Mouse (Mus musculus) intestine, embryonic 14.5 days (tissue): ENCODE results near the gene Sox2. TPM values are rescaled to one million over a fixed set of nuclear protein-coding genes. Genes with fewer than 3 reads are reported as not detected.

Experiments used
- ATAC-seq: fragments of 200-750 bp; cut with Nextera tagmentation; replicated peaks from 2 replicates; pipeline ENCODE4 v1.8.0; 2017; ENCODE audit warnings: low read depth, moderate number of reproducible peaks, moderate TSS enrichment, moderate library complexity; ENCODE audit not compliant: low FRiP score, low TSS enrichment
- DNase-seq: peaks from one replicate; pipeline ENCODE4 v3.0.0-alpha.2; 2018; ENCODE audit warnings: low spot score
- H3K27ac ChIP-seq: fragments of 300-500 bp; sonication (generic); 2 replicates; pipeline ENCODE4 v1.5.1; 2014; ENCODE audit warnings: low read depth, mild to moderate bottlenecking, control low read depth
- H3K27me3 ChIP-seq: fragments of 300-500 bp; sonication (generic); replicated peaks from 2 replicates; pipeline ENCODE4 v1.6.1; 2014; ENCODE audit warnings: low read length, control low read depth; ENCODE audit not compliant: control insufficient read depth, insufficient read depth
- H3K36me3 ChIP-seq: fragments of 300-500 bp; sonication (generic); 2 replicates; pipeline ENCODE4 v1.6.1; 2014; ENCODE audit warnings: low read length, control low read depth; ENCODE audit not compliant: control insufficient read depth, insufficient read depth
- H3K4me1 ChIP-seq: fragments of 300-500 bp; sonication (generic); replicated peaks from 2 replicates; pipeline ENCODE4 v1.6.1; 2014; ENCODE audit warnings: low read length, control low read depth, mixed read lengths; ENCODE audit not compliant: control insufficient read depth, insufficient read depth
- H3K4me2 ChIP-seq: fragments of 300-500 bp; sonication (generic); 2 replicates; pipeline ENCODE4 v1.6.1; 2014; ENCODE audit warnings: low read length
- H3K4me3 ChIP-seq: fragments of 300-500 bp; sonication (generic); 2 replicates; pipeline ENCODE4 v1.5.1; 2014; ENCODE audit warnings: low read depth, low read length, control low read depth, mixed read lengths
- H3K9ac ChIP-seq: fragments of 300-500 bp; sonication (generic); 2 replicates; pipeline ENCODE4 v1.6.1; 2014; ENCODE audit warnings: mild to moderate bottlenecking, low read length
- H3K9me3 ChIP-seq: fragments of 300-500 bp; sonication (generic); 2 replicates; pipeline ENCODE4 v1.6.1; 2016; ENCODE audit warnings: low read length, control low read depth; ENCODE audit not compliant: control insufficient read depth
- WGBS: fragments of 180-500 bp; shearing (Covaris S2); extraction: QIAGEN DNeasy Blood & Tissue Kit; methylation state at CpG from one replicate; pipeline ENCODE4 v1.1.7; 2014; 5-methylcytosine and 5-hydroxymethylcytosine counted together
- polyA plus RNA-seq: library from polyadenylated mRNA; unstranded; fragments of >200 nt; fragmentation: Nextera tagmentation; extraction: Ambion mirVana; gene quantifications from 2 replicates; pipeline ENCODE4 v1.2.1, GENCODE M21; 2014

Gene Sox2
- polyA plus RNA-seq, 1 experiment from 2014 or later = 0.61 TPM

GRCm38 (mm10) chr3:34655311-34656075, 5.3 kb downstream of the Sox2 start:
- H3K4me3 ChIP-seq = no peak overlapping the region

DNA sequence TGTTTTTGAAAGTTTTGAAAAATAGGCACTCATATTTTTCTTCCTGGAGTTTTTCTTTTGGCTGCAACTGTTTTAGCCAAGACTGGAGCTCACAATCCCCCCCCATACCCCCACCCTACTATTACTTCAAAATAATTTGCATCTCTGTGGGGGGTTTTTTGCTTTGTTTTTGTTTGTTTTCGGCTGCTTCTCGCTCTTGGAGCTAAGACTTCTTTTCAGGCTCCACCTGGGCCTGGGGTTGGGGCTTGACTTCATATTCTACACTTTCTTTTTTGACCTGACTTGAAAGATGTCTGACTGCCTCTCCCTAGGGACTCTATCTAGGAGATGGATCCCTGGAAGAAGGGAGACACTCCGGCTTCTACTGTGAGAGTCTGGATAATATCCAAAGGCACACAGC, 5.9 kb downstream of the Sox2 start:
- Histone ChIP-seq H3K4me1 (no peaks in the 10 kb centered on the region), H3K4me3 (no peak overlapping the region), H3K9ac (no peak overlapping the region), H3K36me3 (no peaks in the 10 kb centered on the region), H3K9me3 (no peaks in the 10 kb centered on the region), H3K27ac (no peak overlapping the region), H3K27me3 (peaks cover 98% of the 10 kb centered on the region), H3K4me2 (no peak overlapping the region)
- 4% methylated on average over 3 of the region's 3 CpGs for WGBS
- no peak for ATAC-seq
- no peak for DNase-seq

More at GRCm38 (mm10) chr3:34655311-34656075, 5.3 kb downstream of the Sox2 start:
- no peaks in the 10 kb centered on the region for H3K36me3 ChIP-seq
- no peak overlapping the region for H3K9ac ChIP-seq
- 12% methylated on average over 11 of the region's 11 CpGs for WGBS
- H3K27ac ChIP-seq = no peak overlapping the region
- ATAC-seq (no peak), DNase-seq (no peak)
- peaks cover 98% of the 10 kb centered on the region for H3K27me3 ChIP-seq
- H3K4me1 ChIP-seq = no peaks in the 10 kb centered on the region
- H3K9me3 ChIP-seq = no peaks in the 10 kb centered on the region
- no peak overlapping the region for H3K4me2 ChIP-seq

- Histone ChIP-seq H3K27me3 (peaks cover 99% of the 10 kb centered on the region), H3K9ac (no peak overlapping the region), H3K9me3 (no peaks in the 10 kb centered on the region), H3K36me3 (no peaks in the 10 kb centered on the region), H3K4me1 (no peaks in the 10 kb centered on the region), H3K27ac (no peak overlapping the region), H3K4me3 (no peak overlapping the region), H3K4me2 (no peak overlapping the region)
- WGBS = 5% methylated on average over 23 of the region's 23 CpGs
- DNase-seq = no peak
- ATAC-seq = no peak
These were observed 6.9 kb downstream of the Sox2 start for GRCm38 (mm10) chr3:34656813-34657700.

DNA sequence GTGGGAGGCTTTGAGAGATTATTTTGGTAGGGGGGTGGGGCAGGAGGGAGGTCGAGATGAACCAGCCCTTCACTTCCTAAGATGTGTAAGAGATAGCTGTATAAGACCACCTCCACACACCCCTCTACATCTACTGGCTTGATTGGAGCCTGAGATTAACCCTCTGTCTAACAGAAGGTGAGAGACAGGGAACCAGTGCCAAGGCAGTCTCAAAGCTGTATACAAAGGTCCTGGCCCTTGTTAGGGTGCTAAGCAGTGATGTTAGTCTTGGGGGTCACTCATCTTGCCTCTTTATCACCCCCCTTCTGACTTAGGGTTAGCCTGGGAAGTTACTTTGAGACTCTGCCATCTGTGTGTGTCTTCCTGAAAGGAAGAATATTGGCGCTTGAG, 7.5 kb downstream of the Sox2 start:
- H3K9me3 ChIP-seq = no peaks in the 10 kb centered on the region
- no peak overlapping the region for H3K27ac ChIP-seq
- H3K9ac ChIP-seq = no peak overlapping the region
- peaks cover 100% of the 10 kb centered on the region for H3K27me3 ChIP-seq
- ATAC-seq = no peak
- no peak overlapping the region for H3K4me3 ChIP-seq
- no peak overlapping the region for H3K4me2 ChIP-seq
- WGBS = 26% methylated on average over 2 of the region's 2 CpGs
- DNase-seq = no peak
- H3K4me1 ChIP-seq = no peaks in the 10 kb centered on the region
- H3K36me3 ChIP-seq = no peaks in the 10 kb centered on the region

DNA sequence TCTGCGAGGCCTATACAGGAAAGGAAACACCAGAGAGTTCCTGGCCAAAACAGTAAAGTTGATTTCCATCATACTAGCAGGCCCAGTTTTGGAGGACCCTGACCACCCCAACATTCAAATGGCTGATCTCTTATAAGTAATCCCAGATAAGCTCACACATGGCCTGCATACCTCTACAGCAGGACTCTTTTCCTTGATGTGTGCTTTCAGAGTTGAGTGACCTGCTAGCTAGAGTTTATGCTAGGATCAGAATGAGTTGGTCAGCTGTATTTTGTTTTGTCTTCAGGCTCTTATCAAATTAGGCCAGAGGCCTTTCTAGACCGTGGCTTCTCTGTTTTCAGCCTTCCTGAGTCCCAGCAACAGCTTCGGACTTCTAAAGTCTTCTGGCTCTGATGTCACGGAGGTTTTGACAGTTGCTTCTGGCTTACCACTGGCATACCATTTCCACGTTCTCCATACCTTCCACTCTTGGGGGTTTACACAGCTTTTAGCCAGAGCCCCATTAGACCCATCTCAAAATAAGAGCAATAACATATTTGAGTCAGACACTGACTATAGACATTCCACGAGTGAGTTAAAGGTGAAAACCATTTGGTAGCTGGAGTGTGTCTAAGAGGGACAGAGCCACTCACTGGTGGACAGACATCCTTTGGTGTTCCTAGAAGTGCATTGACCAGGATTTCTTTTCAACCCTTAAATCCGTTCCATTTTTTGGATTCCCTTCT, 8.2 kb downstream of the Sox2 start:
- Histone ChIP-seq H3K27me3 (peaks cover 100% of the 10 kb centered on the region), H3K27ac (no peak overlapping the region), H3K4me2 (no peak overlapping the region), H3K9me3 (no peaks in the 10 kb centered on the region), H3K36me3 (no peaks in the 10 kb centered on the region), H3K4me3 (no peak overlapping the region), H3K4me1 (no peaks in the 10 kb centered on the region), H3K9ac (no peak overlapping the region)
- DNase-seq (no peak), ATAC-seq (no peak)
- WGBS = 48% methylated on average over 7 of the region's 7 CpGs

- Histone ChIP-seq H3K27me3 (peaks cover 100% of the 10 kb centered on the region), H3K4me1 (no peaks in the 10 kb centered on the region), H3K36me3 (no peaks in the 10 kb centered on the region), H3K9me3 (no peaks in the 10 kb centered on the region), H3K9ac (no peak overlapping the region), H3K27ac (no peak overlapping the region), H3K4me2 (no peak overlapping the region), H3K4me3 (no peak overlapping the region)
- DNase-seq (no peak), ATAC-seq (no peak)
- 53% methylated on average over 8 of the region's 8 CpGs for WGBS
These were observed 8.8 kb downstream of the Sox2 start for GRCm38 (mm10) chr3:34658966-34659535.

- Histone ChIP-seq H3K4me1 (no peaks in the 10 kb centered on the region), H3K36me3 (no peaks in the 10 kb centered on the region), H3K27me3 (peaks cover 100% of the 10 kb centered on the region), H3K9me3 (no peaks in the 10 kb centered on the region), H3K4me2 (no peak overlapping the region), H3K9ac (no peak overlapping the region), H3K27ac (no peak overlapping the region), H3K4me3 (no peak overlapping the region)
- 7% methylated on average over 6 of the region's 6 CpGs for WGBS
- DNase-seq (no peak), ATAC-seq (no peak)
These were observed 9.7 kb downstream of the Sox2 start for GRCm38 (mm10) chr3:34659861-34660260.

DNA sequence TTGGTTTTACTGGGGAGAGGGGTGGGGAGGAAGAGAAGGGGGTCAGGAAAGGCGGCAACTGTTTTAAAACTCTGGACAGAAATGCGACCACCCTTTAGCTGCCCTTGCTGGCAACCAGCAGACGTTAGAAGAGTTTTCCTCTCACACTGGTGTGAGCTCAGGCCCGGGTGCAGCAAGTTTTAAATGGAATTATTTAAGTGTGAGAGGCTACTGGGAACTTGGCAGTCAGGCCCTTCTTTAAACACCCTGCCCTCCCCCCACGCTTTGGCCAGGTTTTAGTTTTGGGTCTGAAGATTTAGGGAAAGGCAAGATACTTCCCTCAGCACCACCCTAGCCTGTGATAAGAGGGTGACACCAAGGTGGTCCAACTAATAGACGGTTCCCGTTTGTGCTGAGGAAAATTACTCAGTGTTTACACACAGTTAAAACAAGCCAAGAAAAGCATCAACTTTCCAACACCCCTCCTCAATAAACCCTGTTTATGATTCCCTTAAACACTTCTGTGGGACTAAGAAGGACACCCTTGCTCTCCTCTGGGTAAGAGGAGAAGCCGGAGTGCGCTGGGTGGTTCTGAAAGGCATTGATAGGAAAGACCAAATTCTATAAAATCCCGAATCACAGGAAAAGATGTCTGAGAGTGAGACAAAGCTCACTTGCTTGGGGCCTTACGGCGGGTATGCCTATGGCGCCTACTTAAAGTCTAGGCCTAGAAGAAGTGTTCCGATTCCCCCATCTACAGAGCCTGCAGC, 10.5 kb downstream of the Sox2 start:
- Histone ChIP-seq H3K27ac (no peak overlapping the region), H3K9me3 (no peaks in the 10 kb centered on the region), H3K9ac (no peak overlapping the region), H3K4me1 (no peaks in the 10 kb centered on the region), H3K4me2 (no peak overlapping the region), H3K27me3 (peaks cover 100% of the 10 kb centered on the region), H3K36me3 (no peaks in the 10 kb centered on the region), H3K4me3 (no peak overlapping the region)
- ATAC-seq = no peak
- DNase-seq = no peak
- 10% methylated on average over 14 of the region's 14 CpGs for WGBS
